Mouse (Mus musculus) liver, embryonic 16.5 days (tissue): ENCODE measurements around the gene Arhgdia. TPM values are rescaled to one million over a fixed set of nuclear protein-coding genes. Genes with fewer than 3 reads are reported as not detected.

Experiments
- ATAC-seq: fragments of 200-750 bp; cut with Nextera tagmentation; 2 replicates; pipeline ENCODE4 v1.8.0; 2017; ENCODE audit warnings: low read depth, mild to moderate bottlenecking, moderate number of reproducible peaks, moderate library complexity
- H3K27ac ChIP-seq: fragments of 300-500 bp; sonication (generic); 2 replicates; pipeline ENCODE4 v1.5.1; 2014; ENCODE audit warnings: mild to moderate bottlenecking, low read length
- H3K27me3 ChIP-seq: fragments of 300-500 bp; sonication (generic); 2 replicates; pipeline ENCODE4 v1.6.1; 2014; ENCODE audit warnings: low read depth, low read length, mixed read lengths; ENCODE audit not compliant: control insufficient read depth, insufficient read depth
- H3K36me3 ChIP-seq: fragments of 300-500 bp; sonication (generic); 2 replicates; pipeline ENCODE4 v1.6.1; 2014; ENCODE audit warnings: mild to moderate bottlenecking; ENCODE audit not compliant: control insufficient read depth, insufficient read depth
- H3K4me1 ChIP-seq: fragments of 300-500 bp; sonication (generic); 2 replicates; pipeline ENCODE4 v1.6.1; 2014; ENCODE audit warnings: low read depth, low read length, mixed read lengths; ENCODE audit not compliant: control insufficient read depth
- H3K4me2 ChIP-seq: fragments of 300-500 bp; sonication (generic); 2 replicates; pipeline ENCODE4 v1.6.1; 2014; ENCODE audit warnings: low read depth, low read length, mixed read lengths
- H3K4me3 ChIP-seq: fragments of 300-500 bp; sonication (generic); 2 replicates; pipeline ENCODE4 v1.5.1; 2014; ENCODE audit warnings: low read depth, mild to moderate bottlenecking, low read length
- H3K9ac ChIP-seq: fragments of 300-500 bp; sonication (generic); 2 replicates; pipeline ENCODE4 v1.6.1; 2014; ENCODE audit warnings: low read depth, low read length
- H3K9me3 ChIP-seq: fragments of 300-500 bp; sonication (generic); replicated peaks from 2 replicates; pipeline ENCODE4 v1.6.1; 2016; ENCODE audit warnings: low read length; ENCODE audit not compliant: control insufficient read depth
- WGBS: fragments of 180-500 bp; shearing (Covaris S2); extraction: QIAGEN DNeasy Blood & Tissue Kit; methylation state at CpG from one replicate; pipeline ENCODE4 v1.1.7; 2014; ENCODE audit not compliant: insufficient replicate concordance; 5-methylcytosine and 5-hydroxymethylcytosine counted together
- polyA plus RNA-seq: library from polyadenylated mRNA; unstranded; fragments of >200 nt; fragmentation: Nextera tagmentation; extraction: Ambion mirVana; gene quantifications from 2 replicates; pipeline ENCODE4 v1.2.1, GENCODE M21; 2015

Arhgdia gene
- polyA plus RNA-seq, 1 experiment from 2014 or later, result 205 TPM

- Histone ChIP-seq H3K4me3 (no peak overlapping the region), H3K36me3 (peaks cover 5% of the 10 kb centered on the region), H3K4me2 (no peak overlapping the region), H3K27ac (0 out of 2 replicates have a peak overlapping the region, but pooled peaks have one; percentile 12), H3K9me3 (no peaks in the 10 kb centered on the region), H3K27me3 (peaks cover 5% of the 10 kb centered on the region), H3K4me1 (peaks cover 29% of the 10 kb centered on the region), H3K9ac (no peak overlapping the region)
- no peak for ATAC-seq
- WGBS, result 72% methylated on average over 4 of the region's 4 CpGs
Observed at GRCm38 (mm10) chr11:120606764-120607163, 25.3 kb upstream of the Arhgdia start.

- H3K9me3 ChIP-seq, result no peaks in the 10 kb centered on the region
- no peak overlapping the region for H3K9ac ChIP-seq
- peaks cover 5% of the 10 kb centered on the region for H3K27me3 ChIP-seq
- no peaks in the 10 kb centered on the region; the same call in 1 of the 2 replicates for H3K36me3 ChIP-seq
- H3K4me2 ChIP-seq, result no peak overlapping the region
- H3K27ac ChIP-seq, result no peak overlapping the region
- 80% methylated on average over 7 of the region's 7 CpGs for WGBS
- no peak for ATAC-seq
- peaks cover 29% of the 10 kb centered on the region for H3K4me1 ChIP-seq
- no peak overlapping the region for H3K4me3 ChIP-seq
Observed at GRCm38 (mm10) chr11:120605667-120606066, 24.2 kb upstream of the Arhgdia start.

GRCm38 (mm10) chr11:120603545-120603944 lies 22.1 kb upstream of the Arhgdia start:
- H3K9me3 ChIP-seq, result no peaks in the 10 kb centered on the region
- peak overlapping the region; percentile 47 for H3K9ac ChIP-seq
- 36% methylated on average over 2 of the region's 2 CpGs for WGBS
- no peak overlapping the region for H3K4me3 ChIP-seq
- peak; percentile 71 for ATAC-seq
- H3K4me1 ChIP-seq, result peaks cover 31% of the 10 kb centered on the region
- peak overlapping the region; percentile 33; the same call in 1 of the 2 replicates for H3K4me2 ChIP-seq
- peaks cover 4% of the 10 kb centered on the region for H3K27me3 ChIP-seq
- no peaks in the 10 kb centered on the region; the same call in 1 of the 2 replicates for H3K36me3 ChIP-seq
- 0 out of 2 replicates have a peak overlapping the region, but pooled peaks have one; percentile 52 for H3K27ac ChIP-seq

GRCm38 (mm10) chr11:120600716-120601115 lies 19.3 kb upstream of the Arhgdia start:
- Histone ChIP-seq H3K4me1 (peaks cover 45% of the 10 kb centered on the region), H3K4me2 (no peak overlapping the region), H3K9me3 (no peaks in the 10 kb centered on the region), H3K4me3 (no peak overlapping the region), H3K9ac (no peak overlapping the region), H3K27me3 (no peaks in the 10 kb centered on the region), H3K27ac (no peak overlapping the region), H3K36me3 (peaks cover 11% of the 10 kb centered on the region)
- WGBS, result 78% methylated on average over 3 of the region's 3 CpGs
- no peak for ATAC-seq

GRCm38 (mm10) chr11:120598990-120599549 lies 17.6 kb upstream of the Arhgdia start:
- peak overlapping the region; percentile 96 for H3K4me2 ChIP-seq
- no peaks in the 10 kb centered on the region for H3K9me3 ChIP-seq
- 46% methylated on average over 17 of the region's 17 CpGs for WGBS
- H3K4me3 ChIP-seq, result peak overlapping the region; percentile 92
- no peaks in the 10 kb centered on the region for H3K27me3 ChIP-seq
- peaks cover 44% of the 10 kb centered on the region for H3K4me1 ChIP-seq
- peaks cover 25% of the 10 kb centered on the region for H3K36me3 ChIP-seq
- peak overlapping the region; percentile 80 for H3K9ac ChIP-seq
- H3K27ac ChIP-seq, result peak overlapping the region; percentile 95
- ATAC-seq, result no peak

GRCm38 (mm10) chr11:120598283-120598989 lies 17.0 kb upstream of the Arhgdia start, which contains the start of the genes Alyref and Anapc11:
Gene Alyref (minus strand): TSS chr11:120598365.
Gene Anapc11 (plus strand): TSS chr11:120598421.
- H3K4me2 ChIP-seq, result peak within 1 kb of the TSS; percentile 96
- peaks cover 31% of the 10 kb centered on the region for H3K36me3 ChIP-seq
- H3K9ac ChIP-seq, result peak within 1 kb of the TSS; percentile 97
- H3K9me3 ChIP-seq, result no peaks in the 10 kb centered on the region
- H3K27me3 ChIP-seq, result no peaks in the 10 kb centered on the region
- H3K27ac ChIP-seq, result peak within 1 kb of the TSS; percentile 95
- ATAC-seq, result peak; percentile 97
- WGBS, result under 1% methylated on average over 87 of the region's 88 CpGs
- peaks cover 38% of the 10 kb centered on the region for H3K4me1 ChIP-seq
- H3K4me3 ChIP-seq, result peak within 1 kb of the TSS; percentile 92

- Histone ChIP-seq H3K4me3 (peak overlapping the region; percentile 92), H3K9me3 (no peaks in the 10 kb centered on the region), H3K36me3 (peaks cover 40% of the 10 kb centered on the region), H3K27ac (peak overlapping the region; percentile 95), H3K4me1 (peaks cover 29% of the 10 kb centered on the region), H3K27me3 (no peaks in the 10 kb centered on the region), H3K9ac (peak overlapping the region; percentile 97), H3K4me2 (peak overlapping the region; percentile 96)
- WGBS, result 2% methylated on average over 84 of the region's 99 CpGs
- peak; percentile 18 for ATAC-seq
Observed at GRCm38 (mm10) chr11:120597240-120598235, 16.1 kb upstream of the Arhgdia start.

GRCm38 (mm10) chr11:120588531-120588930 lies 7.1 kb upstream of the Arhgdia start:
- Histone ChIP-seq H3K4me3 (no peak overlapping the region), H3K9me3 (no peaks in the 10 kb centered on the region), H3K9ac (no peak overlapping the region), H3K4me1 (peaks cover 3% of the 10 kb centered on the region; the same call in 1 of the 2 replicates), H3K4me2 (no peak overlapping the region), H3K27ac (no peak overlapping the region), H3K36me3 (peaks cover 74% of the 10 kb centered on the region), H3K27me3 (no peaks in the 10 kb centered on the region)
- 29% methylated on average over 6 of the region's 6 CpGs for WGBS
- no peak for ATAC-seq
